Mouse (Mus musculus): ENCODE measurements around the gene Lig1. TPM values are rescaled to one million over a fixed set of nuclear protein-coding genes. Genes with fewer than 3 reads are reported as not detected.

The Lig1 gene
- 100 to 1,000 TPM in 1 of 2 experiments, 10 to 100 TPM in 1; 40.3 to 121 TPM for polyA plus RNA-seq (2012; fragmentation: generic; extraction: Trizol)

GRCm38 (mm10) chr7:13277081-13277480 lies at the start of gene Lig1:
Gene Lig1, plus strand, starts transcription at chr7:13277283.

DNA sequence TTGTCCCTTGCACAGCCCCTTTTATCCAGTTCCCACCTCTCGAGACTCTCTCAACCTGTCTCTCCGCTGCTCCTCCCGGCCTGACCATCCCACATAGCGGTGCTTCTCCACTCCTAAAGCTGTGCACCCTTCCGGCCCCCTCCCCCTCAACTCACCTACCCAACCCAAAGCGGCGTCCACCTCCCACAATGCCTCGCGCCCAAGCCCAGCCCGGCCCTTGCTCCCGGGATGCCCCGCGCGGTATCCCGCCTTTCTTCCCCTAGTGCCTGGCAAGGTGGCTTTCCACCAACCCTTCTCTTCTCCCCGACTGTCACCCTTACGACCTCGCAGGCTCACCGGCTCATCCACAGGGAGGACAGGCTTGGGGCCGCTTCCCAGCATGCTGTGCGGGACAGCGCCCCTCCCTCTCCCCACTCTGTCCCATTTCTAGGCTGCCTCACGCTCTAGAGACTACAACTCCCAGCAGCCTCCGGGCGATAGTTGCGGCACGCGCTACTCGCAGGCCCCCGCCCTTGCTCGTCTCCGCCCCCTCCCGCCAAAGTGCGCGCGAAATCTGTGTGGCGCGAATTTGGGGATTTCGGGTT lies 1.3 kb downstream of the Lig1 start, which contains the start of gene Zswim9:
Gene Zswim9 (minus strand): TSS at position 414 of the 584 bp plus-strand sequence.

DNA sequence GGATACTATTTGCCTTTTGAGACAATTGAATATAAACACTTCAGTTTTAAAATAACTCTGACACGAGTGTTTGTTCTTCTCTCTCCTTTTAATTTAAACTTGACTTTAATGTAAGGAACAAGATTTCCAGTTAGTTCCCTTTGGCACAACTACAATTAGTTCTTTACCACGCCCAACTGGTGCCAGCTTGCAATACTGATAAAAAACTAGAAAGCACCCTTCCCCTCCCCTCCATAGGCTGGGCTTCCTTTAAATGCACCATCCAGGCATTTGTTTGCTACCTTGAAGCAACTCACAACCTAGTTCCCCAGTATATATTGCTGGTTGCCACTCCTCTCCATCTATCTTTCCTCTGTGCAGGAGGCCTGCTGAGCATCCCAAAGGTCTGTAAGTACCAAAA lies 47.2 kb downstream of the Lig1 start, which contains the start of gene Pla2g4c:
Gene Pla2g4c (plus strand): TSS at position 340 of the 400 bp plus-strand sequence.

Other genes starting within 250 kb of the Lig1 start
- 100 to 1,000 TPM; 141 to 255 TPM for gene Chmp2a, start 242.5 kb upstream of the Lig1 start, polyA plus RNA-seq (2012; fragmentation: generic; extraction: Trizol)
- gene Ube2m, start 239.0 kb upstream of the Lig1 start, polyA plus RNA-seq (2012; fragmentation: generic; extraction: Trizol) = 100 to 1,000 TPM; 117 to 284 TPM
- gene Mzf1, start 222.5 kb upstream of the Lig1 start, polyA plus RNA-seq (2012; fragmentation: generic; extraction: Trizol) = 1 to 10 TPM in 1 of 2 experiments, under 1 TPM in 1; 0.67 to 4.8 TPM
- gene Vmn1r85, start 182.1 kb upstream of the Lig1 start, polyA plus RNA-seq (2012; fragmentation: generic; extraction: Trizol) = not detected
- gene Vmn1r86, start 157.4 kb upstream of the Lig1 start, polyA plus RNA-seq (2012; fragmentation: generic; extraction: Trizol) = not detected
- not detected for gene Vmn1r87, start 137.1 kb upstream of the Lig1 start, polyA plus RNA-seq (2012; fragmentation: generic; extraction: Trizol)
- gene Vmn1r88, start 117.7 kb upstream of the Lig1 start, polyA plus RNA-seq (2012; fragmentation: generic; extraction: Trizol) = under 1 TPM in 1 of 2 experiments, not detected in 1; 0.02 TPM
- gene Vmn1r89, start 64.3 kb upstream of the Lig1 start, polyA plus RNA-seq (2012; fragmentation: generic; extraction: Trizol) = not detected
- 1 to 10 TPM in 1 of 2 experiments, under 1 TPM in 1; 0.66 to 5.3 TPM for gene Zswim9, start 1.4 kb downstream of the Lig1 start, polyA plus RNA-seq (2012; fragmentation: generic; extraction: Trizol)
- under 1 TPM; 0.01 to 0.09 TPM for gene Pla2g4c, start 47.4 kb downstream of the Lig1 start, polyA plus RNA-seq (2012; fragmentation: generic; extraction: Trizol)
- gene Cabp5, start 120.8 kb downstream of the Lig1 start, polyA plus RNA-seq (2012; fragmentation: generic; extraction: Trizol) = not detected
- gene Bsph1, start 173.6 kb downstream of the Lig1 start, polyA plus RNA-seq (2012; fragmentation: generic; extraction: Trizol) = not detected

All from C3H10T1/2 (cell line).